7 mouse cellular contexts compared by ENCODE assay signal in the genomic region with DNA sequence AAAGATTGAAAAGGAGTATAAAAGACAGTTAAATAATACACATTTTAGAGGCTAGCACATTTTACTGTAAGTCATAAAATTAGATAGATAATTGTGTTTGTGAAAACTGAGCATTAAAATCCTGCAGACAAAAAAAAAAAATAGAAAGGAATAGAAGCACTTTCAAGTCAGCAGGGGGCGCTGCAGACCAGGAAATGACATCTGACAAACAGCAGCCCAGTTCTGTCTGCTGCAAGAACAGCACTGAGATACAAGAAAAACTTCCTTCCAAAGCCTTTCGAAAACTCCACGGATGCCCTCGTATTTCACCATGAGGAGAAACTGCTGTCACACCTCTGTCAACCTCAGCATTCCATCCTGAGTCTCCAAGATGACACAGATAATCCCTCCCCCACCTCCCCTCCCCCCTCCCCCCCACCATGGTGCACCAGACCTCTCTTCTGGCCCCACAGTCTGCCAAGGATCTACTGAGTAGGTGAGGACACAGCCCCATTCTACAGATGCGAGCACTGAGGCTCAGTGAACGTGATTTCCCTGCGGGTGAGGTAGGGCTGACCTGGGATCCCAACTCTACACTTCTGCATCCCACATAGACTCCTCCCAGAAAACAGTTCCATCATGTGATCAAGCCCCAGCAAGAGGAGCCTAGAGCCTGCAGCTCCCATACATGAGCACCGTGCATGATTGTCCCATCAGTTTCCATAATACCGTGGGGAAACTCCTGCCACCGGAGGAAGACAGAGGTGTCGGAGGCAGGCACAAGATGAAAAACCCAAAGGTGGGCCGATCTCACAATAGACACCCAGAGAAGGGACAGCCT. TPM values are rescaled to one million over a fixed set of nuclear protein-coding genes. Genes with fewer than 3 reads are reported as not detected.
DNase-seq lines count a peak whose midpoint lies in the region; ATAC-seq and TF ChIP-seq lines count a peak whose summit lies in the region.

No protein-coding gene starts in this region.

- no peaks in the 10 kb centered on the region for H3K4me1 ChIP-seq in intestine, embryonic 15.5 days (replicated peaks)
- no peaks in the 10 kb centered on the region for H3K4me1 ChIP-seq in midbrain, postnatal 0 days (ENCODE audit: insufficient read depth, low read length)

- H3K27ac ChIP-seq in intestine, embryonic 15.5 days: no peak overlapping the region
- H3K27ac ChIP-seq in midbrain, postnatal 0 days (ENCODE audit: low read depth, low read length): no peak overlapping the region

- 0 out of 2 replicates have a peak, but pooled peaks have one; percentile 34 for ATAC-seq in intestine, embryonic 15.5 days
- ATAC-seq in midbrain, postnatal 0 days (ENCODE audit: low FRiP score): 0 out of 2 replicates have a peak, but pooled peaks have one; percentile 10

- H3K4me3 ChIP-seq in intestine, embryonic 15.5 days (replicated peaks): no peak overlapping the region
- no peak overlapping the region for H3K4me3 ChIP-seq in midbrain, postnatal 0 days (ENCODE audit: low read depth, low read length)

- H3K4me2 ChIP-seq in intestine, embryonic 15.5 days (replicated peaks): no peak overlapping the region
- H3K4me2 ChIP-seq in midbrain, postnatal 0 days (ENCODE audit: low read depth, low read length, poor library complexity, severe bottlenecking): no peak overlapping the region

- peak; percentile 86 for TF ChIP-seq CTCF in midbrain, postnatal 0 days (IDR thresholded peaks at IDR 0.05)

- H3K36me3 ChIP-seq in intestine, embryonic 15.5 days: no peaks in the 10 kb centered on the region
- no peaks in the 10 kb centered on the region for H3K36me3 ChIP-seq in midbrain, postnatal 0 days (ENCODE audit: insufficient read depth, low read length)

- intact Hi-C loops in left cerebral cortex, postnatal 36 days (cut with DNase I): loop anchor here (2.0 to 10.0 kb wide), 3 partner anchors 127 to 357 kb away; no protein-coding TSS in a partner anchor

- DNase-seq in adipocyte (ENCODE audit: low spot score): peak; percentile 90
- peak; percentile 91 to 93 for DNase-seq in cerebellum, postnatal 10 days
- peak; percentile 82 to 86 for DNase-seq in frontal cortex, postnatal 36 days (ENCODE audit: low spot score in 2 of 2)
- peak; percentile 71 to 78 for DNase-seq in left cerebral cortex, postnatal 36 days (ENCODE audit: low spot score in 2 of 2)
- DNase-seq in midbrain, postnatal 0 days (ENCODE audit: low spot score): peak; percentile 86
- peak; percentile 78 to 92 for DNase-seq in spleen, postnatal 4 days (ENCODE audit: low spot score in 2 of 2)

- H3K9ac ChIP-seq in intestine, embryonic 15.5 days: no peak overlapping the region
- H3K9ac ChIP-seq in midbrain, postnatal 0 days (replicated peaks; ENCODE audit: low read length, poor library complexity, severe bottlenecking): no peak overlapping the region

- H3K27me3 ChIP-seq in intestine, embryonic 15.5 days (replicated peaks): no peaks in the 10 kb centered on the region
- no peaks in the 10 kb centered on the region for H3K27me3 ChIP-seq in midbrain, postnatal 0 days (ENCODE audit: insufficient read depth, low read length)

- no peaks in the 10 kb centered on the region for H3K9me3 ChIP-seq in intestine, embryonic 15.5 days
- H3K9me3 ChIP-seq in midbrain, postnatal 0 days (ENCODE audit: low read length): no peaks in the 10 kb centered on the region

- WGBS in intestine, embryonic 15.5 days: 61% methylated on average over 12 of the region's 12 CpGs
- WGBS in midbrain, postnatal 0 days: 67% methylated on average over 12 of the region's 12 CpGs

RNA-seq across cellular contexts. Expression of a gene that starts 28.8 kb away (rescaled TPM):
- 140 and 150 TPM in 2 replicates for polyA plus RNA-seq in intestine, embryonic 15.5 days (2015; fragmentation: Nextera tagmentation; extraction: Ambion mirVana)
- 10 to 100 TPM in 1 of 2 experiments, 1 to 10 TPM in 1; 6.3 to 11.4 TPM for total RNA-seq in left cerebral cortex, postnatal 36 days (2021)
- total RNA-seq in midbrain, postnatal 0 days (2014; rRNA removed): 8.1 and 8.6 TPM in 2 replicates
- 68.0 and 80.0 TPM in 2 replicates for polyA plus RNA-seq in midbrain, postnatal 0 days (2015; fragmentation: Nextera tagmentation; extraction: Ambion mirVana)

RNA-seq across cellular contexts. Expression of a gene that starts 49.1 kb away (rescaled TPM):
- polyA plus RNA-seq in intestine, embryonic 15.5 days (2015; fragmentation: Nextera tagmentation; extraction: Ambion mirVana): 20.9 and 26.5 TPM in 2 replicates
- 100 to 1,000 TPM; 229 to 269 TPM for total RNA-seq in left cerebral cortex, postnatal 36 days (2021)
- total RNA-seq in midbrain, postnatal 0 days (2014; rRNA removed): 107 and 154 TPM in 2 replicates
- polyA plus RNA-seq in midbrain, postnatal 0 days (2015; fragmentation: Nextera tagmentation; extraction: Ambion mirVana): 58.7 and 61.6 TPM in 2 replicates
